Mouse (Mus musculus): ENCODE results near the gene Mymx.

- peak; percentile 70 for TF ChIP-seq CTCF (IDR thresholded peaks at IDR 0.05)
- TF ChIP-seq POLR2A (IDR thresholded peaks at IDR 0.05; ENCODE audit: insufficient read depth, low read depth, low read length): no peak
- no peak for TF ChIP-seq EP300 (IDR thresholded peaks at IDR 0.05; ENCODE audit: insufficient read depth, low read depth, low read length)
Observed at GRCm38 (mm10) chr17:45578843-45579242, 23.1 kb downstream of the Mymx start.
